Mouse (Mus musculus) lung, embryonic 16.5 days (tissue): ENCODE measurements around the gene Trub1. TPM values are rescaled to one million over a fixed set of nuclear protein-coding genes. Genes with fewer than 3 reads are reported as not detected.
A peak's percentile ranks its signal among the peaks of the same experiment; 100 is the strongest.

Experiments used
- ATAC-seq: fragments of 200-750 bp; cut with Nextera tagmentation; 2 replicates; pipeline ENCODE4 v1.8.0; 2017; ENCODE audit warnings: low read depth, mild to moderate bottlenecking, moderate library complexity
- H3K27ac ChIP-seq: fragments of 300-500 bp; sonication (generic); 2 replicates; pipeline ENCODE4 v1.5.1; 2014; ENCODE audit warnings: mild to moderate bottlenecking, control low read depth, low read length
- H3K27me3 ChIP-seq: fragments of 300-500 bp; sonication (generic); 2 replicates; pipeline ENCODE4 v1.6.1; 2014; ENCODE audit warnings: low read depth, low read length, mixed read lengths; ENCODE audit not compliant: control insufficient read depth, insufficient read depth
- H3K36me3 ChIP-seq: fragments of 300-500 bp; sonication (generic); 2 replicates; pipeline ENCODE4 v1.6.1; 2014; ENCODE audit warnings: low read length; ENCODE audit not compliant: control insufficient read depth, insufficient read depth
- H3K4me1 ChIP-seq: fragments of 300-500 bp; sonication (generic); replicated peaks from 2 replicates; pipeline ENCODE4 v1.6.1; 2014; ENCODE audit warnings: low read length, mixed read lengths; ENCODE audit not compliant: control insufficient read depth, insufficient read depth
- H3K4me2 ChIP-seq: fragments of 300-500 bp; sonication (generic); 2 replicates; pipeline ENCODE4 v1.6.1; 2014; ENCODE audit warnings: low read depth, low read length, control low read depth
- H3K4me3 ChIP-seq: fragments of 300-500 bp; sonication (generic); 2 replicates; pipeline ENCODE4 v1.5.1; 2014; ENCODE audit warnings: mild to moderate bottlenecking, low read length, control low read depth
- H3K9ac ChIP-seq: fragments of 300-500 bp; sonication (generic); 2 replicates; pipeline ENCODE4 v1.6.1; 2014; ENCODE audit warnings: low read length, control low read depth
- H3K9me3 ChIP-seq: fragments of 300-500 bp; sonication (generic); 2 replicates; pipeline ENCODE4 v1.6.1; 2016; ENCODE audit warnings: low read length; ENCODE audit not compliant: control insufficient read depth
- WGBS: fragments of 180-500 bp; shearing (Covaris S2); extraction: QIAGEN DNeasy Blood & Tissue Kit; methylation state at CpG from one replicate; pipeline ENCODE4 v1.1.7; 2014; 5-methylcytosine and 5-hydroxymethylcytosine counted together
- polyA plus RNA-seq: library from polyadenylated mRNA; unstranded; fragments of >200 nt; fragmentation: Nextera tagmentation; extraction: Ambion mirVana; gene quantifications from 2 replicates; pipeline ENCODE4 v1.2.1, GENCODE M21; 2015

The Trub1 gene
- polyA plus RNA-seq, 1 experiment from 2014 or later, result 21.4 TPM

- no peak overlapping the region for H3K9ac ChIP-seq
- H3K4me1 ChIP-seq, result peaks cover 22% of the 10 kb centered on the region
- H3K36me3 ChIP-seq, result no peaks in the 10 kb centered on the region; the same call in 1 of the 2 replicates
- H3K4me2 ChIP-seq, result no peak overlapping the region
- no peak for ATAC-seq
- H3K4me3 ChIP-seq, result no peak overlapping the region
- WGBS, result 58% methylated on average over 11 of the region's 11 CpGs
- no peaks in the 10 kb centered on the region for H3K27me3 ChIP-seq
- H3K27ac ChIP-seq, result no peak overlapping the region
- H3K9me3 ChIP-seq, result no peaks in the 10 kb centered on the region
Observed at GRCm38 (mm10) chr19:57478056-57478455, 25.3 kb downstream of the Trub1 start.

DNA sequence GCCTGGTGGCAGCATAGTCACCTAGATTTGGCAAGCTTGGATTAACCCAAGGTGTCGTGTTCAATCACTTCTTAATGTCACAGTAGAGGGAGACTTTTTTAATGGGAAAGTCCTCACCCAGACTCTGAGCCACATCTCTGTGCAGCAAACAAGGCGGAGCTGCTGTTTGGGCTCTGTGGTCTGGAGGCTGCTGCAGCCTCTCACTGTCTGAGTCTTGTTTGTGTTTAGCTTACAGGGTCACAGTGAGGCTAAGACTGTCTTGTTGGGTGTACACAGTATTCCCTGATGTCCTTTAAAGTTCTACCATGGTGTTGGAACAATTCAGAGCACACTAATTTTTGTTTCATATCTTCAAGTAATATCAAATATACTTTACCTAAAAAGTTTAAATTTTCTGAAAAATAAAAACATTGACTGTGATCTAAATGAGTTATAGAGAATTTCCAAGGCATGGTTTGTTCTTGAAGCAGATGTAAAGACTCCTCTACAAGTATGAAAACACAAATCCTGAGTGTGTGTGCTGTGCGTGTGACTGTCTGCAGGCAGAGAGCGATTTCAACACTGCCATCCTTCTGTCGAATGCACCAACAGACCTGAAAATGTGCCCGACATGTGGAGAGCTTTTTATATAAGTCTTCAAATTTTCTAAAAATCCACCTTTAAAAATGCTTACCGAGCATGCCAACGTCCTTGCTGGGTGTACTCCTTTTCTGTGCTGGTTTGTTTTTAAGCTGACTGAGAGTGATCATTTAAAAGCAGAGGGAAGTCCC is 27.4 kb downstream of the Trub1 start:
- ATAC-seq, result peak; percentile 48; the same call in 1 of the 2 replicates
- 48% methylated on average over 8 of the region's 8 CpGs for WGBS

GRCm38 (mm10) chr19:57481743-57482259 is 29.1 kb downstream of the Trub1 start:
- WGBS, result 89% methylated on average over 6 of the region's 6 CpGs
- Histone ChIP-seq H3K27me3 (no peaks in the 10 kb centered on the region), H3K9ac (no peak overlapping the region), H3K4me2 (no peak overlapping the region), H3K27ac (no peak overlapping the region), H3K36me3 (peaks cover 7% of the 10 kb centered on the region; the same call in 1 of the 2 replicates), H3K9me3 (peaks cover 4% of the 10 kb centered on the region; the same call in 1 of the 2 replicates), H3K4me1 (peaks cover 12% of the 10 kb centered on the region; the same call in 1 of the 2 replicates), H3K4me3 (no peak overlapping the region)
- peak; percentile 15; the same call in 1 of the 2 replicates for ATAC-seq

More for the DNA sequence above, 27.4 kb downstream of the Trub1 start:
- Histone ChIP-seq H3K4me3 (no peak overlapping the region), H3K36me3 (peaks cover 7% of the 10 kb centered on the region; the same call in 1 of the 2 replicates), H3K27ac (peak overlapping the region; percentile 46; the same call in 1 of the 2 replicates), H3K9ac (no peak overlapping the region), H3K4me1 (peaks cover 19% of the 10 kb centered on the region; the same call in 1 of the 2 replicates), H3K9me3 (peaks cover 4% of the 10 kb centered on the region; the same call in 1 of the 2 replicates), H3K4me2 (no peak overlapping the region), H3K27me3 (no peaks in the 10 kb centered on the region)

- H3K4me3 ChIP-seq, result no peak overlapping the region
- no peak overlapping the region for H3K4me2 ChIP-seq
- H3K9me3 ChIP-seq, result peaks cover 4% of the 10 kb centered on the region; the same call in 1 of the 2 replicates
- peaks cover 5% of the 10 kb centered on the region; the same call in 1 of the 2 replicates for H3K4me1 ChIP-seq
- no peak overlapping the region for H3K9ac ChIP-seq
- peak; percentile 27; the same call in 1 of the 2 replicates for ATAC-seq
- 71% methylated on average over 8 of the region's 8 CpGs for WGBS
- no peak overlapping the region for H3K27ac ChIP-seq
- H3K27me3 ChIP-seq, result no peaks in the 10 kb centered on the region
- peaks cover 7% of the 10 kb centered on the region; the same call in 1 of the 2 replicates for H3K36me3 ChIP-seq
Observed at GRCm38 (mm10) chr19:57482815-57483214, 30.1 kb downstream of the Trub1 start.

GRCm38 (mm10) chr19:57487051-57487658 is 34.4 kb downstream of the Trub1 start:
- H3K9me3 ChIP-seq, result peaks cover 4% of the 10 kb centered on the region; the same call in 1 of the 2 replicates
- H3K36me3 ChIP-seq, result peaks cover 7% of the 10 kb centered on the region; the same call in 1 of the 2 replicates
- H3K4me2 ChIP-seq, result no peak overlapping the region
- H3K9ac ChIP-seq, result no peak overlapping the region
- H3K4me3 ChIP-seq, result no peak overlapping the region
- 64% methylated on average over 13 of the region's 13 CpGs for WGBS
- no peaks in the 10 kb centered on the region for H3K4me1 ChIP-seq
- ATAC-seq, result no peak
- H3K27ac ChIP-seq, result no peak overlapping the region
- H3K27me3 ChIP-seq, result no peaks in the 10 kb centered on the region

DNA sequence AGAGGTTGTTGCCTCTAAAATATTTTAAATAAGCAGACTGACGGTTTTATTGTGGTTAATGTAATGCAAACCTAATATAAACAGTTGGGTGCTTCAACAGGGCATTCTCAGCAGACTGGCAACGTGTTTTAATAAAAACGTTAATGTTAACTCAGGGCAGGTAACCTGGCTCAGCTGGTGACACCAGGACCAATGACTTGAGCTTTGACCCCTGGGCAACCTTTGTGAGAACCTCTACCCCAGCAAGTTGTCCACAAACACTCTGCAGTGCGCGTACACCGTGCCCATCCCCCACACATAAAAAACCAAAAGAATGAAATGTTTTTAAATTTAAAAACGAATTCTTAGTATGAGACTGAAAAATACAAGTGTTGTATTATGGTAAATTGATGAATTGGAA is 36.8 kb downstream of the Trub1 start:
- no peak for ATAC-seq
- 67% methylated on average over 7 of the region's 7 CpGs for WGBS
- no peaks in the 10 kb centered on the region for H3K36me3 ChIP-seq
- H3K27me3 ChIP-seq, result no peaks in the 10 kb centered on the region
- no peak overlapping the region for H3K9ac ChIP-seq
- H3K4me1 ChIP-seq, result no peaks in the 10 kb centered on the region
- no peak overlapping the region for H3K4me2 ChIP-seq
- no peaks in the 10 kb centered on the region for H3K9me3 ChIP-seq
- no peak overlapping the region for H3K27ac ChIP-seq
- no peak overlapping the region for H3K4me3 ChIP-seq

- Histone ChIP-seq H3K4me3 (no peak overlapping the region), H3K36me3 (no peaks in the 10 kb centered on the region), H3K27me3 (no peaks in the 10 kb centered on the region), H3K9ac (no peak overlapping the region), H3K9me3 (no peaks in the 10 kb centered on the region), H3K4me2 (no peak overlapping the region), H3K4me1 (no peaks in the 10 kb centered on the region), H3K27ac (no peak overlapping the region)
- ATAC-seq, result no peak
- 40% methylated on average over 8 of the region's 8 CpGs for WGBS
Observed at GRCm38 (mm10) chr19:57491030-57491429, 38.3 kb downstream of the Trub1 start.

DNA sequence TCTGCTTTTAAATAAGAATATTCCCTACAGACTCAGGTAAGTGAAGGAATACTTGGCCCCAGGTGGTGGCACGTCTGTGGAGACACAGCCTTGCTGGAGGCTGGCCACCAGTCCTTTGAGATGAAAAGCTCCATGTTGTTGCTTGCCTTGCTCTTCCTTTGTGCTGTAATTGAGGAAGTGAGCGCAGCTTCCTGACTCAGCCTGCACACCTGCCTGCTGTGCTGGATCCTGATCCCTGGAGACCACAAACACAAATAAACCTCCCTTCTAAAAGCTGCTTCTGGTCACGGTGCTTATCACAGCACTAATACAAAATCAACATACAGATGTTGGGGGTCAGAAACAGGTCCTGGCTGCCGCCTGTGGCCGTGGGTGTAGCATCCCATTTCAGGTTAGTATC is 41.3 kb downstream of the Trub1 start:
- H3K4me1 ChIP-seq, result no peaks in the 10 kb centered on the region
- H3K4me3 ChIP-seq, result no peak overlapping the region
- no peaks in the 10 kb centered on the region for H3K36me3 ChIP-seq
- H3K27ac ChIP-seq, result no peak overlapping the region
- H3K9ac ChIP-seq, result no peak overlapping the region
- WGBS, result 57% methylated on average over 5 of the region's 5 CpGs
- no peak overlapping the region for H3K4me2 ChIP-seq
- ATAC-seq, result no peak
- H3K9me3 ChIP-seq, result no peaks in the 10 kb centered on the region
- H3K27me3 ChIP-seq, result no peaks in the 10 kb centered on the region

DNA sequence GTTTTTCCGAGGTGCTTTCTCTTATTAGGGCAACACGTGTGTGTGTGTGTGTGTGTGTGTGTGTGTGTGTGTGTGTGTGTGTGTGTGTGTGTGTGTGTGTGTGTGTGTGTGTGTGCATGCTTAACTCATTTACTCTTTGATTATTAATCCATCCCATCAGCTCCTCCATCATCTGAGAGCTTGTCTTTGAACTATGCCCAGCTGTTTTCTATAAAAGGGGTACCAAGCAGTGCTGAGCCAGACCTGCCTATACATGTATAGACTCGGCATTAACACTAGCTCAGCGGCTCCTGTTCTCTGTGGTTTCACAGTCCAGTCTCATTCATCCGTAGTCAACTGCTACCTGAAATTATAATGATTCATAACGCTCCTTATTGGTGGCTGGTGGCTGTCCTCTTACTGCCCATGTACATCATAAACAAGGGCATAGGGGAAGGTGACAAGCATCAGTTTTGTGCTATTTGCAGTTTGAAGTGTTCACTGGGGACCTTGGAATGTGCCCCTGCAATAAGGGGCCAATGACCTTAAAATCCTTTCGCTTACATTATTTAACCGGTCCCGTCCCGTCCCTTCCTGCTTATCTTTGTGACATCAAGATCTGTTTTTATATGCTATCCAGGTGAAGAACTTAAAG is 45.5 kb downstream of the Trub1 start:
- WGBS, result 53% methylated on average over 10 of the region's 10 CpGs

More for the DNA sequence above, 45.5 kb downstream of the Trub1 start:
- Histone ChIP-seq H3K9me3 (no peaks in the 10 kb centered on the region), H3K4me2 (no peak overlapping the region), H3K9ac (no peak overlapping the region), H3K27me3 (no peaks in the 10 kb centered on the region), H3K4me3 (no peak overlapping the region), H3K36me3 (no peaks in the 10 kb centered on the region), H3K4me1 (no peaks in the 10 kb centered on the region), H3K27ac (no peak overlapping the region)
- no peak for ATAC-seq
